In the genomic region with DNA sequence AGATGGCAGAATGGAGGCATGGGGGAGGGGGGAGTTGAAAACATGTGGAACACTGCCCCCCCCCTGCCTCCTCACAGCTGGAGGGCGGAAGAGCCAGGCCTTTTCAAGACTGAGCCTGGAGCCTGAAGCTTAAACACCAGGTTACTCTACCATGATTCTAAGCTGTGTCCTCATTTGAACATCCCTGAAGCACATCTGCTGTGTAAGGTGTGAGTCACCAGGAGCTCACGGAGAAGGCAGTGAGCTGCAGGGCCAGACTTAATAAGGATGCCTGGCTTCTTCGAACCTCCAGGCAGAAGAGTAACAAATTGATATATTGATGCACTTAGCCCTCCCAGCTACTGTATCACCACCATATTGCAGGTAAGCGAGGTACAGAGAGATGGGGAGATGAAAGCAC, we compare ENCODE assay signal across 15 mouse cellular contexts.
"Had no signal": no experiment of that assay in that cellular context is flagged by ENCODE, and none has a peak within 500 bp of the region (broad histone marks: within the 10 kb centered on the region; RNA-seq: fewer than 3 reads in every experiment).

No protein-coding gene starts in this region.

- H3K4me2 ChIP-seq: intestine, embryonic 15.5 days; liver, embryonic 11.5 days; liver, embryonic 15.5 days had no signal

- H3K27ac ChIP-seq: intestine, embryonic 15.5 days; layer of hippocampus, adult 2 months; limb, embryonic 10.5 days; liver, embryonic 15.5 days had no signal

- H3K9ac ChIP-seq: intestine, embryonic 15.5 days; liver, embryonic 15.5 days had no signal

- ATAC-seq: intestine, embryonic 15.5 days; lung, postnatal 0 days had no signal

- H3K9me3 ChIP-seq: intestine, embryonic 15.5 days; limb, embryonic 10.5 days; liver, embryonic 15.5 days had no signal

- H3K27me3 ChIP-seq: intestine, embryonic 15.5 days; liver, embryonic 15.5 days had no signal

- H3K36me3 ChIP-seq: intestine, embryonic 15.5 days; limb, embryonic 10.5 days; liver, embryonic 15.5 days had no signal

- H3K4me3 ChIP-seq: intestine, embryonic 15.5 days; layer of hippocampus, adult 2 months; limb, embryonic 10.5 days; liver, embryonic 15.5 days had no signal

- H3K4me1 ChIP-seq: intestine, embryonic 15.5 days; limb, embryonic 10.5 days; liver, embryonic 15.5 days had no signal

- DNase-seq: kidney, adult 18-20 months; kidney, postnatal 10 days; kidney, postnatal 4 days; lung, adult 2 months; lung, postnatal 36 days; right cerebral cortex, adult 18-20 months; right cerebral cortex, postnatal 25 days; thymus, adult 18-20 months; thymus, postnatal 25 days had no signal
